Mouse (Mus musculus): Measurements from ENCODE around the gene Fbxo2. TPM values are rescaled to one million over a fixed set of nuclear protein-coding genes. Genes with fewer than 3 reads are reported as not detected.
"Not testable (repeated sequence)": the region's sequence is repeated elsewhere in the genome, so short reads cannot be mapped to it uniquely, and the experiment has no call there.

Fbxo2 gene
- polyA plus RNA-seq, 1 experiment from 2014 or later, result 0.55 TPM

DNA sequence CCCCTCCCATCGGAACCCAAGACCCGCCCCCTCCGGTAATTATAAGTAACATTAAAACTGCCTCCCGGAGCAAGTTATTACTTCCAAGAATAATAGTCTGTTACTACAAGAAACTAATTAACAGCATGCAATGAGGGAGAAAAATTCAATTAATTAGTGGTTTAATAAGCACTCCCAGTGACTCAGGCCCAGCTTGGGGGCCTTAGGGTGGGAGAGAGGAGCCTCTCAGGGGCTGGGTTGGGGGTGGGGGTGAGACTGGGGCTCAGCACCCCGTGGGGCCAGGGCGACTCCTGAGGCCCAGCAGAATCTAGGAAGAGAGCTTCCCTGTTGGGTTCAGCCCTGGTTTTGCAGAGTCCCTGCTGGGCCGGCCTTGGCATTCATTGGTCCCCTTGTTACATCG is 21.9 kb downstream of the Fbxo2 start:
- no peak overlapping the region for H3K4me2 ChIP-seq (replicated peaks; ENCODE audit: low read depth)
- no peak overlapping the region for H3K27ac ChIP-seq (replicated peaks)
- H3K4me3 ChIP-seq (ENCODE audit: low read depth, low read length), result no peak overlapping the region
- ATAC-seq (ENCODE audit: low FRiP score, low TSS enrichment), result no peak
- H3K36me3 ChIP-seq (ENCODE audit: control insufficient read depth, insufficient read depth, low read length), result no peaks in the 10 kb centered on the region
- DNase-seq (ENCODE audit: low spot score), result no peak
- H3K9ac ChIP-seq (ENCODE audit: low read length), result no peak overlapping the region
- TF ChIP-seq CTCF (IDR thresholded peaks at IDR 0.05; ENCODE audit: low read depth) (no peak), EP300 (optimal IDR thresholded peaks at IDR 0.05) (no peak)
- 37% methylated on average over 8 of the region's 8 CpGs for WGBS
- H3K4me1 ChIP-seq (replicated peaks; ENCODE audit: control insufficient read depth, insufficient read depth), result no peaks in the 10 kb centered on the region
- no peaks in the 10 kb centered on the region for H3K9me3 ChIP-seq (ENCODE audit: control insufficient read depth, low read length)
- H3K27me3 ChIP-seq (ENCODE audit: control insufficient read depth, insufficient read depth, low read length), result no peaks in the 10 kb centered on the region

DNA sequence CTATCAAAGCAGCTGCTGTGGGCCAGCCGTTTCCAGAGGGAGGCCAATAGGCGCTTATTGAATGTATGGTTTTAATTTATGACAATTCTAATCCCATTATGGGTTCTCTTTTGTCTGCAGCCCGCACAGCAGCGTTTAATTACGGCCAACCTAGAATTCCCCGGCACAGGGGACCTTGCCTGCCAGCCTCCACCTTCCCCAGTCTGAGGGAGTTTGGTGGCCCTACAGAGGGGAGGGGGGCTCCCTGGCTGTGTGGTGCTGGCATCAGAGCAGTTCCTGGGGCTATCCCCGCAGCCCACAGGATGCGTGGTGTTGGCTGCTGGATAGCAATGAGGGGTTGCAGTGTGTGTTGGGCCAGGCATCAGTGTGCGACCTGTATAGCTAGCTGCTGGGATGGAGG is 24.1 kb downstream of the Fbxo2 start:
- no peak overlapping the region for H3K4me2 ChIP-seq (replicated peaks; ENCODE audit: low read depth)
- DNase-seq (ENCODE audit: low spot score) (no peak), ATAC-seq (ENCODE audit: low FRiP score, low TSS enrichment) (no peak)
- 64% methylated on average over 9 of the region's 9 CpGs for WGBS
- TF ChIP-seq CTCF (IDR thresholded peaks at IDR 0.05; ENCODE audit: low read depth) (no peak), EP300 (optimal IDR thresholded peaks at IDR 0.05) (no peak)
- no peak overlapping the region for H3K27ac ChIP-seq (replicated peaks)
- H3K27me3 ChIP-seq (ENCODE audit: control insufficient read depth, insufficient read depth, low read length), result no peaks in the 10 kb centered on the region
- no peaks in the 10 kb centered on the region for H3K36me3 ChIP-seq (ENCODE audit: control insufficient read depth, insufficient read depth, low read length)
- H3K9ac ChIP-seq (ENCODE audit: low read length), result no peak overlapping the region
- no peaks in the 10 kb centered on the region for H3K9me3 ChIP-seq (ENCODE audit: control insufficient read depth, low read length)
- H3K4me1 ChIP-seq (replicated peaks; ENCODE audit: control insufficient read depth, insufficient read depth), result no peaks in the 10 kb centered on the region
- H3K4me3 ChIP-seq (ENCODE audit: low read depth, low read length), result no peak overlapping the region

DNA sequence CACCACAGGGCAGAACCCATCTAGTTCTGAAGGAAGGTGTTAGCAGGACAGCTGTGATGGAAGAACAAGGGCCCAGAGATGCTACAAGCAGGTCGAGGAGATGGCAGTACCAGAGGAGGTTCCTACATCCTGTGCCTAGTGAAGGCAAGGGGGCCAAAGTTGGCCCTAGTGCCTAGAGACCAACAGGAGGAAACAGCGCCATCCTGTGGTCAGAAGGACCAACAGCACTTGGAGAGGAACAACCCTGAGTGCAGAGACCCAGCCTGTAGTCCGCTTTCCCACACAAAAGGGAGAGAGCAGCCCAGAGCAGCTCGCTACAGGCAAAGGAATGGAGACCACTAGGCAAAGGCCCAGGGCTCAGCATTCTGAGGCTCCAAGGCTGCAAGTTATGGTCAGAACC is 25.4 kb downstream of the Fbxo2 start:
- Histone ChIP-seq H3K27me3 (ENCODE audit: control insufficient read depth, insufficient read depth, low read length) (no peaks in the 10 kb centered on the region), H3K36me3 (ENCODE audit: control insufficient read depth, insufficient read depth, low read length) (no peaks in the 10 kb centered on the region), H3K4me3 (ENCODE audit: low read depth, low read length) (no peak overlapping the region), H3K4me1 (replicated peaks; ENCODE audit: control insufficient read depth, insufficient read depth) (no peaks in the 10 kb centered on the region), H3K9me3 (ENCODE audit: control insufficient read depth, low read length) (no peaks in the 10 kb centered on the region), H3K4me2 (replicated peaks; ENCODE audit: low read depth) (no peak overlapping the region), H3K27ac (replicated peaks) (no peak overlapping the region), H3K9ac (ENCODE audit: low read length) (no peak overlapping the region)
- 55% methylated on average over 4 of the region's 4 CpGs for WGBS
- no peak for DNase-seq (ENCODE audit: low spot score)
- no peak for ATAC-seq (ENCODE audit: low FRiP score, low TSS enrichment)
- TF ChIP-seq CTCF (IDR thresholded peaks at IDR 0.05; ENCODE audit: low read depth) (peak; percentile 16; the same call in 1 of the 2 replicates), EP300 (optimal IDR thresholded peaks at IDR 0.05) (no peak)

DNA sequence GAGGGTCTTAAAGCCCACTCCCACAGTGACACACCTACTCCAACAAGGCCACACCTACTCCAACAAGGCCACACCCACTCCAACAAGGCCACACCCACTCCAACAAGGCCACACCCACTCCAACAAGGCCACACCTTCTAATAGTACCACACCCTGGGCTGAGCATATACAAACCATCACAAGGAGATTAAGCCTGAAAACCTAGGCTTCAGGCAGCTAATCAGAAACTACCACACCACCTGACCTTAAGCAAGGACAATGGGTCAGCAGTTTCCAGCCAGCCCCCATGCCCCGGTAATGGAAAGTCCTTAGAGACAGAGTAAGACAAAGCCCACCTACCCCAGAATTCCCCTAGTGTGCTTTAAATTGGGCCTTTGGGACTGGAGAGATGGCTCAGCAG is 28.3 kb downstream of the Fbxo2 start:
- H3K4me1 ChIP-seq (replicated peaks; ENCODE audit: control insufficient read depth, insufficient read depth); H3K36me3 ChIP-seq (ENCODE audit: control insufficient read depth, insufficient read depth, low read length); H3K27ac ChIP-seq (replicated peaks); H3K4me2 ChIP-seq (replicated peaks; ENCODE audit: low read depth); H3K4me3 ChIP-seq (ENCODE audit: low read depth, low read length); ATAC-seq (ENCODE audit: low FRiP score, low TSS enrichment); H3K27me3 ChIP-seq (ENCODE audit: control insufficient read depth, insufficient read depth, low read length); H3K9me3 ChIP-seq (ENCODE audit: control insufficient read depth, low read length); H3K9ac ChIP-seq (ENCODE audit: low read length); DNase-seq (ENCODE audit: low spot score): not testable (repeated sequence)
- WGBS, result 93% methylated on average over 1 of the region's 1 CpGs

DNA sequence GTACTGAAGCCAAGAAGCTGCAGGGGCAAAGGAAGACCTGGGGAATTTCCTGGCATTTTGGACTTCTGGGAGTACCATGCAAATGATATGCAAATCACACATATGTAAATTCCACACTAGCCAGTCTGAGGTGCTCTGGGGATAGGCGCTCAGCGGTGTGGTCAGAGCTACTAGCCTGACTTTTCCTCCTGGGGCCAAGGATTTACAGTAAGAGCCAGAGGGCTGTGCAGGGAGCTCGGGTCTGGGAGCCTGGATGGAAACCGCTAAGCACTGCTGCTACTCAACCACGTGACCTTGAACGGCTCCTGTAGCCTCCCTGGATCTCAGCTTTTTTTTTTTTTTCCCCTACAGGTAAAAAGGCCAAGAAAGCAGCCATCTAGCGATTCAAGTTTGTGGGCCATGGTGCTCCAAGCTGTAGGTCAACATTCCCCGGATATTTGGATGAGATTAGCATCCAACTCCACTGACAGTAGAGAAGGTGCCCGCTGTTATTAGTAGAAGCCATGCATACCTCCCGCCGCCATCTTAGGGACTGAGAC is 32.4 kb downstream of the Fbxo2 start:
- no peak for TF ChIP-seq EP300 (optimal IDR thresholded peaks at IDR 0.05)
- no peak for TF ChIP-seq CTCF (IDR thresholded peaks at IDR 0.05; ENCODE audit: low read depth)

DNA sequence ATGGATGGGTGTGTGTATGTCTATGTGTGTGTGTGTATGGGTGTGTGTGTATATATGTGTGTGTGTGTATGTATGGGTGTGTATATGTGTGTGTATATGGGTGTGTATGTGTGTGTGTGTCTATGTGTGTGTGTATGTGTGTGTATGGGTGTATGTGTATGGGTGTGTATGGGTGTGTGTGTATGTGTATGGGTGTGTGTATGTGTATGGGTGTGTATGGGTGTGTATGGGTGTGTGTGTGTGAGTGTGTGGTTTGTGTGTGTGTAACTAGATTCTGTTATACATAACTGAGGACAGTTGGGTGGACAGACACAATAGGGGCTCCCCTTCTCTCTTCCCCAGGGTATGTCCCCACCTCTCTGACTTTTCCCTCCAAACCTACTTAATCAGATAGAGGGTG is 34.0 kb downstream of the Fbxo2 start:
- TF ChIP-seq CTCF (IDR thresholded peaks at IDR 0.05; ENCODE audit: low read depth), result no peak
- ATAC-seq (ENCODE audit: low FRiP score, low TSS enrichment) (no peak), DNase-seq (ENCODE audit: low spot score) (no peak)
- no peaks in the 10 kb centered on the region for H3K27me3 ChIP-seq (ENCODE audit: control insufficient read depth, insufficient read depth, low read length)
- H3K4me1 ChIP-seq (replicated peaks; ENCODE audit: control insufficient read depth, insufficient read depth), result no peaks in the 10 kb centered on the region
- H3K9ac ChIP-seq (ENCODE audit: low read length), result no peak overlapping the region
- H3K4me3 ChIP-seq (ENCODE audit: low read depth, low read length), result no peak overlapping the region
- no peak overlapping the region for H3K4me2 ChIP-seq (replicated peaks; ENCODE audit: low read depth)
- H3K27ac ChIP-seq (replicated peaks), result no peak overlapping the region
- no peaks in the 10 kb centered on the region for H3K9me3 ChIP-seq (ENCODE audit: control insufficient read depth, low read length)
- H3K36me3 ChIP-seq (ENCODE audit: control insufficient read depth, insufficient read depth, low read length), result no peaks in the 10 kb centered on the region

More for the DNA sequence above, 32.4 kb downstream of the Fbxo2 start:
- Histone ChIP-seq H3K9ac (ENCODE audit: low read length) (no peak overlapping the region), H3K4me3 (ENCODE audit: low read depth, low read length) (no peak overlapping the region), H3K9me3 (ENCODE audit: control insufficient read depth, low read length) (no peaks in the 10 kb centered on the region), H3K27ac (replicated peaks) (no peak overlapping the region), H3K4me2 (replicated peaks; ENCODE audit: low read depth) (no peak overlapping the region), H3K27me3 (ENCODE audit: control insufficient read depth, insufficient read depth, low read length) (no peaks in the 10 kb centered on the region), H3K36me3 (ENCODE audit: control insufficient read depth, insufficient read depth, low read length) (no peaks in the 10 kb centered on the region), H3K4me1 (replicated peaks; ENCODE audit: control insufficient read depth, insufficient read depth) (no peaks in the 10 kb centered on the region)
- 28% methylated on average over 11 of the region's 11 CpGs for WGBS
- DNase-seq (ENCODE audit: low spot score) (no peak), ATAC-seq (ENCODE audit: low FRiP score, low TSS enrichment) (no peak)
